Mouse (Mus musculus): ENCODE data around the gene Iqcm.
"Not testable (repeated sequence)": the region's sequence is repeated elsewhere in the genome, so short reads cannot be mapped to it uniquely, and the experiment has no call there.

The Iqcm gene

DNA sequence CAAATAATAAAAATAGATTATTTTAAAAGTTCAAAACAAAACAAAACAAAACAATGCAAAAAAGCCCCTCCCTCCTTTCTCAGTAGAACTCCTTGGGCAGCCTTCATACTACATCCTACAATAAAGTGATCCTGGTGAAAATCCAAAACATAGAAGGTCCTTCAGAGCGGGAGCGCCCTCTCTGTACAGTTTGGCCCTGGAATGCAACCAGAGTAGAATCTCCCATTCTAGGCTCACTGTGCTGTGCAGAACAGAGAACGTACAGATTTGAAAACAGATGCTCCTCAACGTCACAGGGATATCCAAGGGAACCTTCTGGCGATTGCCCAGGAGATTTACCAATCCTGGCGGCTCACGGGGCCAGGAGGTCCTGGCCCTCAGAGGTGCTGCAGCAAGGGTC is at the start of gene Iqcm:
TSS of gene Iqcm (plus strand) at position 301 of the 400 bp plus-strand sequence.
- in situ Hi-C loops (cut with MboI, MseI), result no loop called here

DNA sequence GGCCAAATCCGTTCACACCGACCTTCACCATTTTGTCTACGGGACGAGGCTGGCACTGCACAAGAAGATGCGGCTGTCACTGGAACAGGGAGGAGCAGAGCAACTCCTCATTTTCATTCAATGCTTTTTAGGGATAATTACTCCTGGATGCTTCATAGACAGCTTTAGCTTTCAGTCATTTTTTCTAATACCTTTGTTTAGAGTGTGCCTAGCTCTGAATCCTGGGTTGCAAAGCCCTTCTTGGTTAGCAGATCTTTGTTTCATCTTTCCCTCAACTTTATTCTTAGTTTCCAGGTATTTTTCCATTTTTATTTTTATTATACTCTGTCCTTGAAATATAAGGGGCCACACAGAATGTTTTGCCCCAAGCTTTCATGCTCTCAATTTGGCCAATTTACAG is 42.0 kb upstream of the Iqcm start, which contains the start of gene Gm10358:
TSS of gene Gm10358 (minus strand) at position 101 of the 400 bp plus-strand sequence.
- in situ Hi-C loops (cut with MboI, MseI), result loop anchor here in 1 of 2 experiments (10.0 kb wide), 2 partner anchors 242 to 848 kb away; no protein-coding TSS in a partner anchor

DNA sequence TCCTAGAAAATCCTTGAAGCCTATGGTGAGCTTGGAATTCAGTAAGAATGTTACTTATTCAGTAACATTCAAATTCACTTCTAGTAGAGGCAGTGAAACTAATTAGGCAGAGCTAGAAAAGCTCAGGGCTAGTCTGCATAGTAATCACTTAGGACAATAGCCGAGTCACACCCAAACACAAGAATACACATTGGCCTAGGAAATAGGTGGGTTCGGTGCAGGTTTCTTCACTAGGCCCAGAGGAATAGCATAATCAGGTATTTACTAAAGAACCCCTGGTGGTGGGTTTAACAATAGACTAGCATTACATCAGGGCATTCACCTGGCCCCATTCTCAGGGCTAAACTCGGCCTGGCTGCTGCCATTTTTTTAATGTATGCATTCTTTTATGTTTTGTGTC is 32.8 kb upstream of the Iqcm start:
- in situ Hi-C loops (cut with MboI, MseI), result not testable (repeated sequence)

GRCm38 (mm10) chr8:75476756-75477155 is 28.3 kb downstream of the Iqcm start:
- in situ Hi-C loops (cut with MboI, MseI), result no loop called here

- in situ Hi-C loops (cut with MboI, MseI), result no loop called here
Measured at GRCm38 (mm10) chr8:75489035-75489678, 40.7 kb downstream of the Iqcm start.

DNA sequence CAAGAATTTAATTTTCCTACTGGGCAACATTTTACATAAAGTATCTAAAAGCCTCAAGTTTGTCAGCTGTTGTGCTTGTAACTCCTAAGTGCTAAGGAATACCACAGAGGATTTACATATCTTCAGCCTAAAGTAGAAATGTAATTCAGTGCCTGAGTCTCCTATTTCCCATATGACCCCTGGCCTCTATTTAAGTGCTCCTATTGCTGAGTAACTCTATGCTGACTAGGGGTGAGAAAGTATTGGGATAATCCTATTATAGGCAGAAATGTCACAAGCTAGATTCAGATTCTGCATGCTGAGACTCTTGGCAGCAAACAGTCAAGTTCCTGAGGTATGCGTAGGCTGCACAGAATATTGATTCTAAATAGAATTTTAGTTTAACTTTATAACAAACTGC is 60.8 kb downstream of the Iqcm start:
- in situ Hi-C loops (cut with MboI, MseI), result no loop called here

DNA sequence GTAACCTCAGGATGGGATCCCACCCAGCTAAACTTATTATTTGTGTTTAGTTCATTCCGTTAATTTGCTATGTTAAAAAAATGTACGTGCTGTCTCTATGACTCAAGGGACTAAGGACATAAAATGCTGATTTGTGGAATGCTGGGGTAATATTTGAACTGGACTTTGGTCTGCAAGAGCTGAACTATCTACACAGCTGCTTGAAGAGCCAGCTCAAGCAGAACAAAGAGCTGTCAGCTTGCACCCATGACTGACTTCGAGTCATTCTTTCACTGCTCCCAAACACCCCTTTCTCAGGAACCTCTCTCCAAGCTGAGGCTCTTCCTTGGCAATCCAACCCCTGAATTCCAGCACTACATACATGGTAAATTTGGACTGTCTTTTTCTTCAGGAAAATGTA is 65.3 kb downstream of the Iqcm start:
- in situ Hi-C loops (cut with MboI, MseI), result loop anchor here in 1 of 2 experiments (10.0 kb wide), 1 partner anchor 1481 kb away; no protein-coding TSS in a partner anchor

- in situ Hi-C loops (cut with MboI, MseI), result no loop called here
Measured at GRCm38 (mm10) chr8:75549284-75549683, 100.8 kb downstream of the Iqcm start.

DNA sequence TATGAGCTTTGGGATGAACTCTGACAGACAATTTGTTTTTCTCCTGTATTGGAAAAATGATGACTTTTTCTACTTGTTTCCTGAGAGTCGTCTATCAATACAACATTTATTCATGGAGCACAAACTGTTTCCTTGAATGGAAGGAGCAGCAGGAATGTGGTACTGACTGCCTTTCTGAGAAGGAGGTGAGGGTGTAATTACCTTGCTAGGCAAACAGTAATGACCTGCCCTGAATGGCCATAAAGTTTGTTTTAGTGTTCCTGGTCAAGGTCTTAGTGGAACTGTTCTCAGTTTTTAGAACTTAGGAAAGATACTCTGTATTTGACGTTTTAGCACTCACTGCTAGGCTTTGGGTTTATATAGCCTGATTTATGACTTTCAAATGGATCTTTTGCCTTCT is 147.8 kb downstream of the Iqcm start:
- in situ Hi-C loops (cut with MboI, MseI), result no loop called here

DNA sequence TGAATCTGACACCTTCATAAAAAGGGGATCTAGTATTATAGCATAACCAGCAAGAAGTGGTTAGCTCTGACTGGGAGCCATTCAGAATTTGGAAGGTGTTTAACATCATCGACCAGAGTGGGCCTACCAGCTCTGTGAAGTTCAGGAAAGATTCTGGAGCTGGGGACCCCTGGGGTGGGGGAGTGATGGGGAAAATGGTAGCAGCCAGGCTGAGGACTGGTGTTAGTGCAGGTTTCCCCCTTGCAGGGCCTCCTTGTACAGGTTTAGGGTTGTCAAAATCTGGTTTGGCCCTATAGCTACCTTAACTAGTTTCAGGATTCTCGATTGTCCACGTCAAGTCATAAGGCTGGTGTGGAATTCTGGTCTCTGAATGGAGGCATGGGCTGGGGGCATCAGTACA is 194.5 kb downstream of the Iqcm start:
- in situ Hi-C loops (cut with MboI, MseI), result no loop called here

DNA sequence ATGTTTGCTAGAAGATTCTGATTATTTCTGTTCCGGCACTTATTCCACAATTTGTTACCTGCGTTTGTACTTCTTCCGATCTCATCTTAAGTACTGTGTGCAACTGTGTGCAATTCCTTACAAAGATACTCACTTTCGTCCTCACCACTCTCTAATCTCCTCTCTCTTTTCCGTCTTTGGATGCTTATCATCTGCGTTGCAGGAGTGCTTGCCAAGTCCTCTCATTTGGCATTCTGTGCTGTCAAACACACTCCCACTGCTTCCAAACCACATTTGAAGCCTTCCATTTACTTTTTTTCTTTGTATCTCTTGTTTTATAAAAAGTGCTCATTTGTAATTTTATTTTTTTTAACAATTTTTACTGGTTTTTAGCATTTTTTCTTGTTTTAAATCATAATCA is 210.8 kb downstream of the Iqcm start:
- in situ Hi-C loops (cut with MboI, MseI), result loop anchor here in 1 of 2 experiments (25.0 kb wide), 1 partner anchor 597 kb away; no protein-coding TSS in a partner anchor

- in situ Hi-C loops (cut with MboI, MseI), result loop anchor here in 1 of 2 experiments (10.0 kb wide), 1 partner anchor 1042 kb away; no protein-coding TSS in a partner anchor
Measured at GRCm38 (mm10) chr8:75746561-75746960, 298.1 kb downstream of the Iqcm start.

DNA sequence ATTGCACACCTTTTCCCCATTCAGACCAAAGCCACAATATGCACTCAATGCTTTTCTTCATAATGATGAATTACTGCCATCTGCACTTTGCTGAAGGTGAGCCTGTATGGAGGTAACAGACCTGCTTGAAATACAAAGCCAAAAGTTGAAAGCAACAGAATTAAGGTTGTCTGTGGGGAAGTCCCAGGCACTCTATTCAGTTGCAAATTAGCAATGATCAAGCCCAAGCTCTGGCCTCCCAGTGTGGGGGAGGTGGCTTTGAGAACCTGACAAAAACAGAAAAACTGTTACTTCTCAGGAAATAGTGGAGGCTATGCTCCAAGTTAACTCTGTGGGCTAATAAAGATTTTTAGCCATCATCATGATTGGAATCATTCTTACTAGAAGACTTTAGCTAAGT is 307.1 kb downstream of the Iqcm start:
- in situ Hi-C loops (cut with MboI, MseI), result no loop called here

DNA sequence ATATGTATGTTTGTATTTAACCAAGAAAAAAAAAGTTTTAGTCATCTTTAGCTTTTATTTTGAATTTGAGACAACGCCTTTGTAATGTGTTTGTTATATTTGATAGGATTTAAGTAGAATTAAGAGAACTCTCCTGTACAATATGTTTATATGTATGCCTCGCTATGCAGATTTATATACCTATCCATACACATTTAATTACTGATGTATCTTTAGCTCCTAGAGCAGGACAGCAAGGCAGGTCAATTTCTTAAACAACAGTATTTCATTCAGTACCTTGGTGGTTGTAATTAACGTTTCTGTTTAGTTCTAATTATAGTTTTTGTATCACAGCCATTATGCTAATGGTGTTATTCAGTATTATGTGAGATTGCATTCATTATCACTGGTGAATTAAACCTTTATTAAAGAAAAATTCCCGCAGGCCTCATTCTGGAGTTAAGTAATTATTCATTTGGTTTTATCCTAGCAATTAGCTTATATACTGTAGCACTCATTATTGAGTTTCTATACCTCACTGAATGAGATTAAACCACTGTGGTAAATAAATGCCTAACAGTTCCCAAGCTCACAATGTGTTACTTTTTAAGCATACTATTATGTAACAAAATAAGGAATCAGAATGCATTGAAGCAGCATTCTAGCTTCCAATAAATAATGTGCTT is 380.1 kb downstream of the Iqcm start:
- in situ Hi-C loops (cut with MboI, MseI), result no loop called here

DNA sequence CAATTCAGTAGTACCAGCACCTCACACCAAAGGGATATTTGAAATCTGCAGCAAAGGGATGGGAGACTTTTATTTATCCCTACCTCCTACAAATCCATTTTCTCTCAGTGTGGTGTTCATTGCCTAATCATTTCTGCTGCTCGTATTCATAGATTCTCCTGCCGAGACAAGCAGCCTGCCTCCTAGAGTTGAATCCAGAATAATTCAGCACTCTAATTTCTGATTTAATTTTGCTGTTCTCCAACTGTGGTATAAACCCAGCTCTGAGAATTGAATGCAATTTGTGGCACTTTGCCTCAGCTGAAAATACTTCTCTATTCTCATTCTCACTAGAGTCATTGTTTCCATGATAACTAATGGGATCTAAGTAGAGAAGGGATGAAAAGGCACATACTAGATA is 386.8 kb downstream of the Iqcm start:
- in situ Hi-C loops (cut with MboI, MseI), result no loop called here

DNA sequence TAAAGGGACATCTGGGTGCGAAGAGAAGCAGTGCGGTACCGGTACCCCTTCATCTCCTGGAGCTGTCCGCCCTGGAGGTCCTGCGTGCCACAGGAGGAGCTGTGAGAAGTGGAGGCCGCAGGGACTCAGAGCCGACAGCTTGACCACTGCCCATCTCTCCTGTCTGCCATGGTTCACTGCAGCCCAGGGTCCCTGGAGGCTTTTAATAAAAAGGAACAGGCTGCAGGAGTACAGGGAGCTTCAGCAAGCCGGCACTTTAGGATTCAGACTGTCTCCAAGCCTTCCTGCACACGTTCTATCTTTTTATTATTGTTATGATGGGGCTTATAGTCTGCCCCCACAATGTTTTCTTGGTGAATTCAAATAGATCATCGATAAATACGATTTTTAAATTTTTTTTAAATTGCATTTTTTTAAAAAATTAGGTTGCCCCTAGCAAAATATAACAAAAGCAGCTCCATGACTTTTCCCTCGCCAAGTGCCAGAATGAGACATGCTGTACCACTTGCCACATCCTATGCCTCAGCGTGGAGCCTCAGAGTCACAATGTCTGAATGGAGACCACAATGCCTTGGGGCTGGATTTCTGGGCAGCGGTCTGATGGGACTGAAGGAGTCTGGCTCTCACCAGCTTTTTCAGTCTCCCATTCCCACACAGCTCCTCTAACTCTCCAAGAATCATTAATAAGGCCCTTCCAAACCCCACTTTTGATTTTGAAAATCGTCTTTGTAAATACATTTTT is 469.3 kb downstream of the Iqcm start:
- in situ Hi-C loops (cut with MboI, MseI), result no loop called here

- in situ Hi-C loops (cut with MboI, MseI), result no loop called here
Measured at GRCm38 (mm10) chr8:75949166-75949565, 500.7 kb downstream of the Iqcm start.

- in situ Hi-C loops (cut with MboI, MseI), result no loop called here
Measured at GRCm38 (mm10) chr8:75956016-75956415, 507.5 kb downstream of the Iqcm start.

- in situ Hi-C loops (cut with MboI, MseI), result no loop called here
Measured at GRCm38 (mm10) chr8:76018501-76018900, 570.0 kb downstream of the Iqcm start.

All from T-helper 17 cell (primary cell).